Mouse (Mus musculus) adipocyte (in vitro differentiated cells): Measurements from ENCODE around the gene Slc46a3.
"Not testable (repeated sequence)": the region's sequence is repeated elsewhere in the genome, so short reads cannot be mapped to it uniquely, and the experiment has no call there.

Experiments used
- DNase-seq: peaks from one replicate; pipeline ENCODE4 v3.0.0-alpha.2; 2016; ENCODE audit warnings: low spot score

Gene Slc46a3

DNA sequence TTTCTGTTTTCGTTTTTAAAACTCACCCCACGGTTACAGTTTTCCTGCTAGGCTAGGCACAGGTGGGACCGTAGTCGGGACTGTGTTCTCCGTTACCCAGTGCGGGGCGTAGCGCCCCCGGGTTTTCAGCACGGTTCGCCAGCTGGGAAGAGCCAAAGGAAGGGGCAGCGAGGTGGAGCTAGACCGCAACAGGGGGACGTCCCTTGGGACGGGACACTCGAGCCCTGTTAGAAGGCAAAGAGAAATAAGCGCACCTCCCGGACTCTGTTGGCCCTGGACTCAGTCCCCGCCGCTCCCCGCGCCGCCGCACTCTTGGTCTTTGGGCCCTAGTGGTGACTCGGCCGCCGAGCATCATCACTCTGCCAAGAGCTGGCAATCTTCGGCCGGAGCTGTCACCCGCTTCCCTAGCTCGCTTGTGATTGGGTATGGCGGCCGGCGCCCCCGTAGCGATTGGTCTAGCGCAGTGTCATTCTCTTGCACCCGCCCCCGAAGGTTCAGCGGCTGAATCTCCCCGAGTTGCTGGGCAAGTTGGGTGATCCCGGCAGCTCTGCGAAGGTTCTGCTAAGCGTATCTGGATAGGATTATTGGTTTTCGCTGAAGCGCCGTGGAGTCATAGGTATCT, at the start of gene Slc46a3:
TSS of gene Slc46a3 (minus strand) at position 361 of the 622 bp plus-strand sequence.
- DNase-seq: peak; percentile 96

GRCm38 (mm10) chr5:147939226-147939625, 44.6 kb upstream of the Slc46a3 start:
- DNase-seq: peak; percentile 50

GRCm38 (mm10) chr5:147935096-147935495, 40.5 kb upstream of the Slc46a3 start:
- no peak for DNase-seq

DNA sequence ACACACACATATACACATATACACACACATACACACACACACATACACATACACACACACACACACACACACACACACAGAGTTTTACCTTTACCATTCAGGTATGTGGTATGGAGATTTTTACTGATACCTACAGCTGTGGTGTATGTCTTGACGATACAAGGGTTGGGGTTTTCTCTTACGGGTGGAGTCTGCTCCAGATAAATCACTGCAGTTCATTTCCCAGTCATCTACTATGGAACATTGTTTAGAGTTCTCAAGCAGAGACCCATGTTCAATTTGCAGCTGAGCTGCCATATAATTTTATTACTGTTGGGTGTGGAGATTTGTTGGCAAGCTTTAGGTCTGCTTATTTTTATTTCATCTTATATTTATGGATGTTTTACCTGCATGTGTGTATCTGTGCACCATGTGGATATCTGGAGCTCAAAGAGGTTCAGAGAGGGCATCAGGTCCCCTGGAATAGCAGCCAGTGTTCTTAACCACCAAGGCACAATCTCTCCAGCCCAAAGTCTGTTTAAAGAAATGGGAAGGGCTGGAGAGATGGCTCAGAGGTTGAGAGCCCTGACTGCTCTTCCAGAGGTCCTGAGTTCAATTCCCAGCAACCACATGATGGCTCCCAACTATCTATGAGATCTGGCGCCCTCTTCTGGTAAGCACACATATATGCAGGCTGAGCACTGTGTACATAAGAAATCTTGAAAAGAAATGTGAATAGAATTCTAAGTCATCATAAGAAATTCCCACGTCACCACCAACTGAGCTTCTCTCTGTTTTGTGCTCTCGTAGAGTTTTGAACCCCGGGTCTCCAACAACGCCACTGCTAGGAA, 34.3 kb upstream of the Slc46a3 start:
- DNase-seq: no peak

- no peak for DNase-seq
Observed at GRCm38 (mm10) chr5:147925935-147926604, 31.5 kb upstream of the Slc46a3 start.

GRCm38 (mm10) chr5:147924621-147925020, 30.0 kb upstream of the Slc46a3 start:
- DNase-seq: no peak

DNA sequence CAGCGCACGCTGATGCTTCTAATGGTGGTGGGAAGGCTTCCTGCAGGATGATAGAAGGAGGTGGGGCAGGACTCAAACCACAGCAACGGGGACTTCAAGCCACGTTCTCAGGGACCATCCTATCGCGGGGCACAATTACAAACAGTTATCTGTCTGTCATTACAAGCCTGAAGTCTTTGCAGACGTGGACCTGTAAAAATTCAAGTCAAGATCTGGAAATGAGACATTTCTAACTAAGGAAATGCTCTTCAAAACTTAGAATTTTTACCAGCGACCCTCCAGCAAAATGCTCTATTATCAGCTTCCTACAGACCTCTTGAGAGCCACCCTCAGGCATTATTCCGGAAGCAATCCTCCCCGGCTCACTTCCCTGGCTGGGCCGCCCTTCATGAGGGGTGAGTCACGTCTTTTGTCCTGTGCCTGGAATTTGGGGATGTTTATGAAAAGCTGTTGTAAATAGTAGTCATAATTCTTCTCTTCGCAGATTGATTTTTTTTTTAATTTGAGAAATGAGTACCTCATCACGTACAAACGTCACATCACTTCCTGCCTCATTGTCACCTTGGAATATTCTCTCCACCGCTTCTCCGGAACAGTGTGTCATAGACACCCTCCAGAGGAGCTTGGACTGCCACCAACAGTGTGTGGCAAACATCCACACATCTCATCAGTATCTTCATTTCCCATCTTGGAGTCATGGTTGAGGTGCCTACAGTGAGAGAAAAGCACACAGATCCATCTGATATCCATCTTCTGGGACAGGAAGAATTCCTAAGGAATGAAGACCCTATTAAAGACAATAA, 23.6 kb upstream of the Slc46a3 start:
- no peak for DNase-seq

GRCm38 (mm10) chr5:147916171-147916570, 21.6 kb upstream of the Slc46a3 start:
- DNase-seq: no peak

GRCm38 (mm10) chr5:147915038-147915566, 20.5 kb upstream of the Slc46a3 start:
- DNase-seq: no peak

DNA sequence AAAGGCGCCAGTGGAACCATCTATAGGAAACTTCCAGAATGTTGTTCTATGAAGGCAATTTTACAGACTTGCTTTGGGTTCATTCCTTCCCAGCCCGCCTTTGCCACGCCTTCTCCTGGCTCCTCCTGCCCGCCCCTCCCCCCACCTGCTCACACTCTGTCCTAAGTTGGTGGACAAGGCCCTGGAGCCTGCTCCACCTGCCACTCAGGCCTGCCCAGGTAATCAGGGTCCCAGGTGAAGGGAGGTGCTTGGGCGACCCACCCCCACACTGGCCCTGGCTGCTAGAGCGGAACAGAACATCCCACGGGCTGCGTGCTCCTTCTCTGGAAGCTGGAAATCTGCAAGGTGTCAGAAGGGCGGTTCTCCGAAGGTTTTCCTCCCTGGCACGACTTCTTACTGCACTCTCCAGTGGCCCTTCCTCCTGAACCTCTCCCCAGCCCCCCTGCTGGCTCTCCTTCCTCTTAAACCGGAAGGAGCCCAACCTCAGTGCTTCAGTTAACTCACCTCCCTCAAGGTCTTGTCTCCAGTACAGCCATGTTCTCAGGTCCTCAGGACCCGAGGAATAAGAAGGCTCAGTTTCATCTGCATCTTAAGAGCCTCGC, 18.7 kb upstream of the Slc46a3 start:
- DNase-seq: no peak

GRCm38 (mm10) chr5:147911744-147912143, 17.1 kb upstream of the Slc46a3 start:
- DNase-seq: peak; percentile 71

DNA sequence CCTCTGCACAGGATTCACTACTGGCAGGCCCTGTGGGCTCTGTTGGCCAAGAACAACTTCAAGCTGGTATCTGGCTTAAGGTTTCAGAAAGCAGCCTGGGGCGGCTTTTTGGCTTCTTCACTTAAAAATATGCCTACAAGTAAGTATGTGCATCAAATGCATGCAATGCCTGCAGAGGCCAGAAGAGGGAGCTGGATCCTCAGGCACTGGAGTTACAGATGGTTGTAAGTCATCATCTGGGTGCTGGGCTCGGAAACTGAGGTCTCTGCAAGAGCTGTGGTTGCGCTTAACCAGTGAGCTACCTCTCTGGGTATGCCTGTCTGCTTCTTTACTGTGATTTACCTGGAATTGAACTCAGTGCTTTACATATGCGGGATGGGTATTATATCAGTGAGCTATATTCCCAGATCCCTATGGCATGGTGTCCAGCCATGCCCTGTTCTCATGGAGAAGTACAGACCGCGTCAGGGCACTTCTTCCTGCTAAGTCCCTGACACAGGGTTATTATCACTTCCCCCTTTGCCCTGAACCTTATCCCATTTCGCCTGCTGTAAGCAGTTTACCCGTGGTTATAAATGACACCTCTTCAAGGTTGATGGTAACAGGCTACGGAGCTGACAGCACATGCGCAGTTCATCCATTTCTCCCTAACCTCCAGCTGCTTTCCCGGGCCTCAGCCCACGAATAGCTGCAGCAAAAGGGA, 16.3 kb upstream of the Slc46a3 start:
- DNase-seq: no peak

DNA sequence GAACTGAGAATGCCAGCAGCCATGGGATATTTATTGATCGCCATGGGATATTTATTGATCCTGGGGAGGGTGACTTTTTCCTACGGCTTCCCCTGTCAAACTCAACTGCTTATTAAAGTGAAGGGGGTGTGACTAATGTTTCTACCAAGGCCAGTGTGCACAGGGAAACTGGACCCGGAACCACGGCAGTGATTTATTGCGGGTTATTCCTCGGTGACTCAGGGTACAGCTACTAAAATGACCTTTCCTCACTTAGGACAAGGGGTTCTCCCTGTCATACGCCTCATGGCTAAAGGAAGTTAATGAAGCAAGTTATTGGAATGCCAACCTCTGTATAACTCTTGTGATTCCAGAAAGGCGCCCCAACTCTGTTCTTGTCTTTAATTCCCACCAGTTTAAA, 13.2 kb upstream of the Slc46a3 start:
- DNase-seq: no peak

DNA sequence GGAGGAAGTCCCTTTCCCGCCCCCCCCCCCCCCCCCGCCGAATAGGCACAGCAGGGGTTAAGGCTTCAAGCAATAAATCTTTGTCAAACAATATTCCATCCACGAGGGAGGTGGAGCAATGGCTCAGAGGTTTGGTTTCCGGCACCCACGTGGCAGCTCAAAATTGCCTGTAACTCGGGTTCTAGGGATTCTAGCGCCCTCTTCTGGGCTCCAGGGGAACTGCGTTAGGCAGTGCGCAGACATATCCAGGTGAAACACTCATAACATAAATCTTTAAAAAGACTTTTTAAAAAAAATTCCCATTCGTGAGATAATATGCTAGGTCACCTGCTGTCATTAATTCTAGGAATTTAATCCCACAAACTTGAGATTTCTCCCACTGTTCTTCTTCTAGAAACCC, 12.5 kb upstream of the Slc46a3 start:
- no peak for DNase-seq

GRCm38 (mm10) chr5:147903166-147903565, 8.6 kb upstream of the Slc46a3 start:
- DNase-seq: no peak

DNA sequence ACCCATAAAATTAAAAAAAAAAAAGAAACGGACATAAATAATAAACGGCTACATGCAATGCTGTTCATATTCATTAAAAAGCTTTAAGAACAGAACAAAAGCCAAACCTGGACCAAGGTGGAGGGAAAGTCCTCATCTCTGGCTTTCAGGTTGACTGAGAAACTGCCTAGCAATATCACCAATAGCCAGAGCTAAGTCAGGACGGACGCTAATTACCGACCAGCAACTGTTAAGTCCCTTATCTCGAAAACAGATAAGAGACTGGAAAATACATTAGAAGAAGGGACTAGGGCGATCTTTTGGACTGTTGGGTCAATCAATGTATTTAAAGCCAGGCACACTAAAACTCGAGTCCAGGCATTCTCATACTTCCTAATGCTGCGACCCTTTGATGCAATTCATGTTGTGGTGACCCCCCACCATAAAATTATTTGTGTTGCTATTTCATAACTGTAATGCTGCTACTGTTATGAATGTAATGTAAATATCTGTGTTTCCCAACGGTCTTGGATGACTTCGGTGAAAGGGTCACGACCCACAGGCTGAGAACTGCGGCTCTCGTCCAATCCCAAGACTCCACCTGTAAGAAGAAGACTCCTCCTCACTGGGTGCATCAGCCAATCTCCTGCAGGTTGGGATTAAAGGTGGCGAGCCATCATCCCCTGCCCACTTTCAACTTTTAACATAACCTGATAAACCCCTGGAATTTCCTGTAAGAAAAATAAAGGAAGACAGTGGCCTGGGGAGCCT, 7.6 kb upstream of the Slc46a3 start:
- no peak for DNase-seq

DNA sequence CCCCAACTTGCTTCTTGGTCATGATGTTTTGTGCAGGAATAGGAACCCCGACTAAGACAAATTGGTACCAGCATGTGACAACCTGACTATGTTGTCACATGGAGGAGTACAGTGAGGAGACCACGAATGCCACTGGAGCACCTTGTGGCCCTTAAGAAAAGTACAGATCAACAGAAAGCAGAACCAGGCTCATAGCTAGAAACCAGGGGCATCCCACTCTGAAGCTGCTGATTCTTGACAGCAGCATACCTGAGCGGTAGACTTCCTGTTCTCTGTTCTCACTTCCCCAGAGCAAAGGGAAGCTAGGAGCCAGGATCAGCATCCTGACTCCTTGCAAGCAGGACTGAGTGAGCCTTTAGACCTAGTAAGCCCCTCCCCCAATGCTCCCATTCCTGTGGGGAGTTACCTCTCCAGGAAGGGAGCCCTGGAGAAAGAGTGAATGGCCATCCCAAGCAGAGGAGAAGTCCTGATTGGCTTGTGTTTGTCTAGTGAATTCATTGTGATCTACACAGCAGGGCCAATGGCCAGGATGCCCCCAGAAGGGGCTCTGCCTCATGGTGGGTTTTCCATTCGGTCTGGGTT, 4.4 kb upstream of the Slc46a3 start:
- DNase-seq: no peak

DNA sequence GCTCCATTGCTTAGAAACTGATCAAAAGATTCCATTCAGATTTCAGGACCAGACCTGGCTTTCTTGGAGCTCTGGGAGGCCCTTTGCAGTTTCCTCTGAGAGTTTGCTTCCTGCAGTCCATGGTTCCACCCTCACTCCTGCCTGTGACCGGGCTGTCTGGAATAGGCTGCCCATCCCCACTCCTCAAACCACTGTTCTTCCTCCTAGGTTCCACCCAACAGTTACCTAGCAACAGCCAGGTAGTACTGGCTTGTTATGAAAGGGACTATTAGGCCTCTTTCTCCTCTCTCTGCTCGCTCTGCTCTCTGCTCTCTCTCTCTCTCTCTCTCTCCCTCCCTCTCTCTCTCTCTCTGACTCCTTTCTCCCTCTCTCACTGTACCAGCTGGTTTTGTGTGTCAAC, 3.6 kb upstream of the Slc46a3 start:
- DNase-seq: no peak

- not testable (repeated sequence) for DNase-seq
Observed at GRCm38 (mm10) chr5:147896501-147896900, 1.9 kb upstream of the Slc46a3 start.
